Comparison of ENCODE assay signal across 18 mouse cellular contexts in genomic region chr15:96930531-96930930, GRCm38 (mm10).
DNase-seq lines count a peak whose midpoint lies in the region; ATAC-seq lines count a peak whose summit lies in the region.
"Had no signal": no experiment of that assay in that cellular context is flagged by ENCODE, and none has a peak within 500 bp of the region (broad histone marks: within the 10 kb centered on the region; RNA-seq: fewer than 3 reads in every experiment).

No protein-coding gene starts in this region.

- no peaks in the 10 kb centered on the region for H3K9me3 ChIP-seq in liver, embryonic 11.5 days (ENCODE audit: control insufficient read depth, low read length)
- no peaks in the 10 kb centered on the region for H3K9me3 ChIP-seq in liver, embryonic 12.5 days (replicated peaks)
- H3K9me3 ChIP-seq: embryonic facial prominence, embryonic 13.5 days; forebrain, embryonic 12.5 days; heart, embryonic 12.5 days; hindbrain, embryonic 10.5 days; hindbrain, embryonic 15.5 days had no signal

- DNase-seq in liver, embryonic 11.5 days (ENCODE audit: low spot score), result peak; percentile 22
- DNase-seq in NIH3T3 (ENCODE audit: low read depth), result peak; percentile 44
- no peak for DNase-seq in right cerebral cortex, postnatal 10 days (ENCODE audit: low spot score in 2 of 2)
- no peak for DNase-seq in ovary, postnatal 14 days (ENCODE audit: low spot score)
- DNase-seq: adrenal gland, postnatal 25 days; cerebellum, adult 11-12 months; cerebellum, adult 9-10 months; cerebellum, postnatal 25 days; gastrocnemius, postnatal 10 days had no signal

- no peaks in the 10 kb centered on the region for H3K27me3 ChIP-seq in liver, embryonic 11.5 days (replicated peaks; ENCODE audit: control insufficient read depth, insufficient read depth, low read length)
- no peaks in the 10 kb centered on the region for H3K27me3 ChIP-seq in liver, embryonic 12.5 days (replicated peaks)
- H3K27me3 ChIP-seq: embryonic facial prominence, embryonic 13.5 days; forebrain, embryonic 12.5 days; heart, embryonic 12.5 days; hindbrain, embryonic 15.5 days had no signal

- H3K4me2 ChIP-seq in liver, embryonic 11.5 days, result no peak overlapping the region
- H3K4me2 ChIP-seq in liver, embryonic 12.5 days, result no peak overlapping the region
- H3K4me2 ChIP-seq: embryonic facial prominence, embryonic 13.5 days; forebrain, embryonic 12.5 days; heart, embryonic 12.5 days; hindbrain, embryonic 15.5 days had no signal

- 76% methylated on average over 6 of the region's 6 CpGs for WGBS in liver, embryonic 11.5 days
- 64% methylated on average over 6 of the region's 6 CpGs for WGBS in liver, embryonic 12.5 days (ENCODE audit: insufficient replicate concordance)

- no peaks in the 10 kb centered on the region for H3K36me3 ChIP-seq in liver, embryonic 11.5 days (ENCODE audit: control insufficient read depth, insufficient read depth, low read length)
- H3K36me3 ChIP-seq in liver, embryonic 12.5 days, result no peaks in the 10 kb centered on the region
- H3K36me3 ChIP-seq: embryonic facial prominence, embryonic 13.5 days; forebrain, embryonic 12.5 days; heart, embryonic 12.5 days; hindbrain, embryonic 10.5 days; hindbrain, embryonic 15.5 days had no signal

- H3K27ac ChIP-seq in liver, embryonic 11.5 days (ENCODE audit: low read depth, low read length), result no peak overlapping the region
- H3K27ac ChIP-seq in liver, embryonic 12.5 days, result no peak overlapping the region
- H3K27ac ChIP-seq: embryonic facial prominence, embryonic 13.5 days; forebrain, embryonic 12.5 days; hindbrain, embryonic 10.5 days; hindbrain, embryonic 15.5 days had no signal

- no peak for ATAC-seq in liver, embryonic 11.5 days (replicated peaks; ENCODE audit: low FRiP score)
- ATAC-seq in liver, embryonic 12.5 days, result no peak
- 0 out of 2 replicates have a peak, but pooled peaks have one; percentile 24 for ATAC-seq in common myeloid progenitor, adult 5-6 weeks (replicated peaks; ENCODE audit: low read depth, poor library complexity, severe bottlenecking)
- ATAC-seq in megakaryocyte progenitor cell, adult 5-6 weeks (replicated peaks; ENCODE audit: poor library complexity), result peak; percentile 38
- ATAC-seq: forebrain, embryonic 16.5 days had no signal

- no peak overlapping the region for H3K9ac ChIP-seq in liver, embryonic 11.5 days (ENCODE audit: low read depth, low read length)
- H3K9ac ChIP-seq in liver, embryonic 12.5 days, result no peak overlapping the region
- H3K9ac ChIP-seq: embryonic facial prominence, embryonic 13.5 days; forebrain, embryonic 12.5 days; hindbrain, embryonic 15.5 days had no signal

- no peak overlapping the region for H3K4me3 ChIP-seq in liver, embryonic 11.5 days (ENCODE audit: low read depth, low read length)
- no peak overlapping the region for H3K4me3 ChIP-seq in liver, embryonic 12.5 days
- H3K4me3 ChIP-seq: embryonic facial prominence, embryonic 13.5 days; forebrain, embryonic 12.5 days; heart, embryonic 12.5 days; hindbrain, embryonic 10.5 days; hindbrain, embryonic 15.5 days had no signal

- no peaks in the 10 kb centered on the region for H3K4me1 ChIP-seq in liver, embryonic 11.5 days (replicated peaks; ENCODE audit: control insufficient read depth, insufficient read depth, low read length)
- H3K4me1 ChIP-seq in liver, embryonic 12.5 days, result peaks cover 32% of the 10 kb centered on the region
- H3K4me1 ChIP-seq: embryonic facial prominence, embryonic 13.5 days; heart, embryonic 12.5 days had no signal

Comparison
In these comparisons a context has a peak if more than half of its experiments do, and no peak if none do; other contexts are left out.
1. ATAC-seq: peak in common myeloid progenitor, adult 5-6 weeks (single experiment) and megakaryocyte progenitor cell, adult 5-6 weeks (single experiment); none in liver, embryonic 11.5 days (single experiment) and liver, embryonic 12.5 days (single experiment).
2. DNase-seq: peak in liver, embryonic 11.5 days (single experiment) and NIH3T3 (single experiment); none in right cerebral cortex, postnatal 10 days (0 of 2) and ovary, postnatal 14 days (single experiment).